Mouse (Mus musculus) bone marrow, adult 2 months (tissue): ENCODE data around the gene Zdhhc14. TPM values are rescaled to one million over a fixed set of nuclear protein-coding genes. Genes with fewer than 3 reads are reported as not detected.

ENCODE experiments used
- H3K27ac ChIP-seq: fragments of 200-500 bp; 2 replicates; pipeline ENCODE4 v1.5.1; 2012; ENCODE audit warnings: low read depth, mild to moderate bottlenecking, control low read depth, inconsistent platforms, low read length; ENCODE audit not compliant: control insufficient read depth, poor library complexity, insufficient read depth
- H3K4me1 ChIP-seq: fragments of 200-500 bp; 2 replicates; pipeline ENCODE4 v1.6.1; 2011; ENCODE audit warnings: low read length; ENCODE audit not compliant: control insufficient read depth, insufficient read depth
- H3K4me3 ChIP-seq: fragments of 200-500 bp; replicated peaks from 2 replicates; pipeline ENCODE3; 2011; ENCODE audit warnings: mild to moderate bottlenecking, low read depth, low read length, control low read depth; ENCODE audit not compliant: control insufficient read depth
- CTCF ChIP-seq: fragments of 200-500 bp; IDR thresholded peaks from 2 replicates; pipeline ENCODE4 v1.5.1; 2011; ENCODE audit warnings: low read length, control low read depth; ENCODE audit not compliant: control insufficient read depth, insufficient read depth
- POLR2A ChIP-seq: fragments of 200-500 bp; IDR thresholded peaks from 2 replicates; pipeline ENCODE4 v1.6.1; 2011; ENCODE audit warnings: low read depth, mild to moderate bottlenecking, control low read depth, low read length, borderline replicate concordance; ENCODE audit not compliant: control insufficient read depth
- WGBS: fragments of 180-500 bp; shearing (Covaris S2); methylation state at CpG from one replicate; pipeline ENCODE4 v1.1.7; 2018; 5-methylcytosine and 5-hydroxymethylcytosine counted together
- polyA plus RNA-seq: library from polyadenylated mRNA; stranded (reverse); fragments of >200 nt; gene quantifications from 2 replicates; pipeline ENCODE4 v1.2.4, GENCODE M21; 2011; ENCODE audit warnings: low replicate concordance; ENCODE audit not compliant: missing spikeins, insufficient read depth, insufficient read length

The Zdhhc14 gene
- polyA plus RNA-seq, 1 experiment, result 22.3 TPM

- TF ChIP-seq POLR2A, result no peak
- TF ChIP-seq CTCF, result no peak
- Histone ChIP-seq H3K4me1 (peaks cover 7% of the 10 kb centered on the region), H3K4me3 (no peak overlapping the region), H3K27ac (no peak overlapping the region)
- WGBS, result 31% methylated on average over 5 of the region's 5 CpGs
Observed at GRCm38 (mm10) chr17:5794276-5794675, 301.9 kb downstream of the Zdhhc14 start.

- whole genome bisulfite sequencing, result 67% methylated on average over 5 of the region's 5 CpGs
- no peak overlapping the region for H3K4me3 ChIP-seq
- H3K27ac ChIP-seq, result no peak overlapping the region
- TF ChIP-seq POLR2A (no peak), CTCF (no peak)
- H3K4me1 ChIP-seq, result peaks cover 11% of the 10 kb centered on the region
Observed at GRCm38 (mm10) chr17:5795369-5795768, 303.0 kb downstream of the Zdhhc14 start.

GRCm38 (mm10) chr17:5795878-5796277 is 303.5 kb downstream of the Zdhhc14 start:
- H3K4me1 ChIP-seq, result peaks cover 11% of the 10 kb centered on the region
- no peak overlapping the region for H3K4me3 ChIP-seq
- H3K27ac ChIP-seq, result no peak overlapping the region
- TF ChIP-seq POLR2A, result no peak
- peak; percentile 61 for TF ChIP-seq CTCF
- WGBS, result 0% methylated on average over 5 of the region's 5 CpGs

- Histone ChIP-seq H3K4me3 (no peak overlapping the region), H3K27ac (no peak overlapping the region), H3K4me1 (peaks cover 17% of the 10 kb centered on the region)
- TF ChIP-seq CTCF, result no peak
- TF ChIP-seq POLR2A, result no peak
- WGBS, result 54% methylated on average over 5 of the region's 5 CpGs
Observed at GRCm38 (mm10) chr17:5797124-5797760, 304.9 kb downstream of the Zdhhc14 start.

GRCm38 (mm10) chr17:5798221-5798801 is 306.0 kb downstream of the Zdhhc14 start:
- Histone ChIP-seq H3K27ac (peak overlapping the region; percentile 21), H3K4me1 (peaks cover 18% of the 10 kb centered on the region), H3K4me3 (no peak overlapping the region)
- 8% methylated on average over 13 of the region's 13 CpGs for WGBS
- TF ChIP-seq POLR2A (peak; percentile 42; the same call in 1 of the 2 replicates), CTCF (no peak)

GRCm38 (mm10) chr17:5798900-5799299 is 306.5 kb downstream of the Zdhhc14 start:
- Histone ChIP-seq H3K27ac (no peak overlapping the region), H3K4me3 (no peak overlapping the region), H3K4me1 (peaks cover 19% of the 10 kb centered on the region)
- 56% methylated on average over 5 of the region's 5 CpGs for whole genome bisulfite sequencing
- TF ChIP-seq CTCF, result no peak
- no peak for TF ChIP-seq POLR2A

- whole genome bisulfite sequencing, result 84% methylated on average over 17 of the region's 17 CpGs
- H3K4me3 ChIP-seq, result no peak overlapping the region
- no peak overlapping the region for H3K27ac ChIP-seq
- no peak for TF ChIP-seq POLR2A
- no peak for TF ChIP-seq CTCF
- H3K4me1 ChIP-seq, result peaks cover 20% of the 10 kb centered on the region
Observed at GRCm38 (mm10) chr17:5799396-5800021, 307.2 kb downstream of the Zdhhc14 start.

- 49% methylated on average over 2 of the region's 2 CpGs for WGBS
- Histone ChIP-seq H3K4me1 (peaks cover 21% of the 10 kb centered on the region), H3K27ac (peak overlapping the region; percentile 35; the same call in 1 of the 2 replicates), H3K4me3 (no peak overlapping the region)
- TF ChIP-seq CTCF (no peak), POLR2A (no peak)
Observed at GRCm38 (mm10) chr17:5800254-5800653, 307.9 kb downstream of the Zdhhc14 start.
